Mouse (Mus musculus) c-Kit-positive CD71-positive TER-119-positive erythroid progenitor cells, embryonic 14.5 days (primary cell): Measurements from ENCODE around the gene Cxcr2.
A peak's percentile ranks its signal among the peaks of the same experiment; 100 is the strongest.
"Not testable (repeated sequence)": the region's sequence is repeated elsewhere in the genome, so short reads cannot be mapped to it uniquely, and the experiment has no call there.

Experiments used
- DNase-seq: peaks from one replicate; pipeline ENCODE4 v3.0.0-alpha.2; 2013; ENCODE audit warnings: low spot score

The Cxcr2 gene

GRCm38 (mm10) chr1:74139415-74139814 lies 14.4 kb upstream of the Cxcr2 start:
- no peak for DNase-seq

GRCm38 (mm10) chr1:74141781-74142180 lies 12.0 kb upstream of the Cxcr2 start:
- DNase-seq: no peak

DNA sequence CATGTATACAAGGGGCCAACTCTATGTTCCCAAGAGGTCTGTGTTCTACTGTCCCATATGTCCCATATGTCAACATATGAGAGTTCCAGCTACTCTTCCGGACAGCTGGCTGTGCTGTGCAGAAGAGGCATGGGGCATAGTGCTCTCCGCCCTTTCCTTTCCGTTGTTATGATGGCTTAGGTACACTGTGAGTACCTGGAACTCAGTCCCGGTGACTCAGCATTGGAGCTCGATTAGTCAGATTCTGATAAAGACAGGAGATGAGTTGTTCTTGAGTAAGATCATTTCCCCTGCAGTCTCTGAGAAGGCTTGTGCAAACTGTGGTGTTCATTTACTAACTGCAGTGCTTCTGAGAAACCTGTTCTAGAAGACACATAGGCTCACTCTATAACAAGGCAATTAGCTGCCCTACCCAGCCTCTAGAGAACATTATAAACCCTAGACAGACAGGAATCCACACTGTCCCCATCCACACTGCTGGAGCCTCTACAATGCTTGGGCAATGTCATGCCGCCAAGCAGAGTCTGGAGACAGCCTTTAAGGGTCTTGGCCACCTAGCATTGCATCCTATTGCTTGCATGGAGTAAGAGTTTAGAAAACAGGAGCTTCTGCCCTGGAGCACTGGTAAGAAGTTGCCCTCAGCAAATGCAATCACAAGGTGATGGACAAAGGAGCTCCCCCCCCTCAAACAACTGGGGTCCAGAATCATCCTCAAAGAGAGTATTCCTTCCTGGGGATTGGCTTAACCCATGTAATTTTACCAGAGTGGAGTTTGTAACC lies 4.5 kb upstream of the Cxcr2 start:
- no peak for DNase-seq

- DNase-seq: no peak
Observed at GRCm38 (mm10) chr1:74150101-74150500, 3.7 kb upstream of the Cxcr2 start.

DNA sequence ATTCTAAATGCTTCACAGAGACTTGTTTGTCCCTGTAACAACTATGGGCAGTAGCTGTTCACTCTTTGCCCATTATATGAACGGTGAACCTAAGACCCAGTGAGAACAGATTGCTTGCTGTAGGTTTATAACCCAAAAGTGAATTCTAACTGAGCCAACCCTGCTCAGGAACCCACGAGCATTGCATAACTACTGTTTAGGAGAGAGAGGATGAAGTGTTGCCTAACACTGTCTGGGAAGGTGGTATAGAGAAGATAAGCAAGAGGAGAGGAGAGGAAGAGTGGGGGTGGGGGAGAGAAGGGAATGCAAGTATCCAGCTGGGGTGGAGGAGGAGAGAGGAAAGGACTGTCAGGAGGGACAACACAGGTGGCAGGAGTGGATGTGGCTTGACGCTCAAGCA lies 2.7 kb upstream of the Cxcr2 start:
- DNase-seq: no peak

GRCm38 (mm10) chr1:74155435-74156012 lies 1.7 kb downstream of the Cxcr2 start:
- DNase-seq: no peak

GRCm38 (mm10) chr1:74156381-74156910 lies 2.7 kb downstream of the Cxcr2 start:
- no peak for DNase-seq

GRCm38 (mm10) chr1:74159613-74160012 lies 5.8 kb downstream of the Cxcr2 start:
- not testable (repeated sequence) for DNase-seq

GRCm38 (mm10) chr1:74160036-74160435 lies 6.2 kb downstream of the Cxcr2 start:
- no peak for DNase-seq

- no peak for DNase-seq
Observed at GRCm38 (mm10) chr1:74167136-74167535, 13.3 kb downstream of the Cxcr2 start.

GRCm38 (mm10) chr1:74169721-74170120 lies 15.9 kb downstream of the Cxcr2 start:
- no peak for DNase-seq

DNA sequence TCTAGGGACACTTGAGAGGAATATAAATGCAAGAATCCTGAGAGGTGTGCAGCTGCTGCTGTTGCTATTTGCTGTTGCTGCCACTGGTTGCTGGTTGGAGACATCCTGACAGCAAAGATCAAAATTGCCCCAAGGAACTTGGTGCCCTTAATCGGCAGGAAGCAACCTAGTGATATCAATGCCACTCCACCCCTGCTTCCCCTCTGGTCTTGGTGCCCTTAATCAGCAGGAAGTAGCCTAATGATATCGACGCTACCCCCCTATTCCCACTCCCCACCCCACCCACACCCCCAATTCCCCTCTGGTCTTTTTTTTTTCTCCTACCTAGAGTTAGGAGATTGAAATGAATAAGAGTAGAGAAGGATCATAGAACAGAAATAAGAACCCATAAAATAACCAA lies 18.9 kb downstream of the Cxcr2 start:
- DNase-seq: no peak

GRCm38 (mm10) chr1:74175731-74176130 lies 21.9 kb downstream of the Cxcr2 start:
- DNase-seq: no peak

DNA sequence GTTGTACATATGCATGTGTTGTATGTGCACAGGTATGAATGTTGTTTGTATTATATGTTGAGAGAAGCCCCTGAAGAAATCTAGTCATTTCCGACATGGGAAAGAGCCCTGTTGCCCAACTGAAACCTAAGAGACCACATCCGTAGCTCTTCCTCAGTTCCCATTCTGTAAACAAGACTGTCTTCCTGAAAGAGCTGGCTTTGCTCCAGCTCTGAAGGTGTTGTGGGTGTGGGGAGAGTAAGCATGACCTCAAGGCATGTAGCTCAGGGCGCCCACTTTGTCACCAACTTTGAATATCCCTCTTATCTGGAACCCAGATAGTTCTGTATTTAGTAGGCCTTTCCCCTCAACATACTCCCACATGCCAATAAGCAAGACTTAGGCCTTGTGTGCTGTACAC lies 24.8 kb downstream of the Cxcr2 start:
- no peak for DNase-seq

DNA sequence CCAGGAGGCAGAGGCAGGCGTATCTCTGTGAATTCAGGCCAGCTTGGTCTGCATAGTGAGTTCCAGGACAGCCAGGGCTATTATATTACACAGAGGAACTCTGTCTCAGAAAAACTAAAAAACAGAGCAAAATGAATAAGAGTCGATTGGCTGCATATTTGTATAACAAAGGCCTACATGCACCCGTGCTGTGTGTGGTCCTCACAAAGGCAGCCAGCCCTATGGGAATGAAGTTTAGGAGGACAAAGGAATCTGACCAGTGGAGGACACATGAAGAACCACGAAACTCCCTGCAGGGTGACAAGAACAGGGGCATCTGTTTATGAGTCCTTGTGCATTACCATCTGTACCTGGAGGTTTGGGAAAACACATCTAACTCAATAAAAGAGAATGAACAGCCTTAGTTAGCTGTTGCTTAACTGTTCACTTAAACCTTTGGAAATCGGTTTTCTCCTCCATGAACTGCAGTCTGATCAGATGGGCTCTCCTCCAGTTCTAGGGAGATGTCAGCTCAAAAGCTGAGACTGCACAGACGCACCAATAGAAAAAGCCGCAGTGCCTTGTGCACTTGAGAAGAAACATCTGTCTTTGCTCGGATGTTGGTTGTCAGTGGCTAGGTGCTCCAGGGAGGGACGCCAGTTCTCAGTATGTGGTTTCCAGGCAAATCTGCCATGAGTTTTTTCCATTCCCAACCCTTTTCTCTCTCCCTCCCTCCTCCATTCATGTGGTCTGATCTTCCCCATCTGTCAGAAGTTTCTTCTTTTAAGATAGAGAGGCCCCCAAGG lies 26.0 kb downstream of the Cxcr2 start:
- no peak for DNase-seq

GRCm38 (mm10) chr1:74181462-74181861 lies 27.7 kb downstream of the Cxcr2 start:
- no peak for DNase-seq

- DNase-seq: no peak
Observed at GRCm38 (mm10) chr1:74183006-74183405, 29.2 kb downstream of the Cxcr2 start.

- no peak for DNase-seq
Observed at GRCm38 (mm10) chr1:74190471-74190870, 36.7 kb downstream of the Cxcr2 start.

DNA sequence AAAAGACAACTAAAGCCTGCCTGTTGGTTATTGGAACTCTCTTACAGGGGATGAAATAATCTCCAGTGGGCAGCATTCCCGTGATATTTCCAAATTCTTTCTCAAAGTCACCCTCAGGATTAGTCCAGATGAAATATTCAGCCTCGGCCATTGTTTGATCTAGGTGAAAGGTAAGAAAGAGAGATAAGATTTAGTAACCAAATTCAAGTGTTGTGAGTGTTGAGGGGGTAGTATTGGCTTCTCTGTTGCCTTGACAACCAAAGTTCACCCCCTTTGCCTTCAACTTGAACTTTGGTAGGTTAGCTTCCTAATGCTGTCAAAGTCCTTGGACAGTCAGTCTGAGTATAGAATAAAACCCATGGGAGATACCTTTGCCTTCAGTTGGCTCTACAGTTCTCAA lies 38.9 kb downstream of the Cxcr2 start:
- DNase-seq: no peak

GRCm38 (mm10) chr1:74194445-74194844 lies 40.7 kb downstream of the Cxcr2 start, which contains the start of gene Cxcr1:
Gene Cxcr1 (minus strand): TSS chr1:74194631.
- DNase-seq: no peak

- DNase-seq: peak; percentile 25
Observed at GRCm38 (mm10) chr1:74195961-74196360, 42.2 kb downstream of the Cxcr2 start.

- no peak for DNase-seq
Observed at GRCm38 (mm10) chr1:74196621-74197419, 43.0 kb downstream of the Cxcr2 start.
